Mouse (Mus musculus) heart, embryonic 10.5 days (tissue): Measurements from ENCODE around the gene Gm14399. TPM values are rescaled to one million over a fixed set of nuclear protein-coding genes. Genes with fewer than 3 reads are reported as not detected.
"Not testable (repeated sequence)": the region's sequence is repeated elsewhere in the genome, so short reads cannot be mapped to it uniquely, and the experiment has no call there.

Experiments
- DNase-seq: peaks from one replicate; pipeline ENCODE4 v3.0.0-alpha.2; 2017; ENCODE audit warnings: low spot score
- H3K27ac ChIP-seq: fragments of 300-500 bp; sonication (generic); 2 replicates; pipeline ENCODE4 v1.5.1; 2016; ENCODE audit warnings: mild to moderate bottlenecking
- H3K27me3 ChIP-seq: fragments of 300-500 bp; sonication (generic); 2 replicates; pipeline ENCODE4 v1.6.1; 2016; ENCODE audit warnings: mild to moderate bottlenecking; ENCODE audit not compliant: poor library complexity, insufficient read depth, severe bottlenecking
- H3K36me3 ChIP-seq: fragments of 300-500 bp; sonication (generic); 2 replicates; pipeline ENCODE4 v1.6.1; 2016; ENCODE audit warnings: mild to moderate bottlenecking, moderate library complexity
- H3K4me1 ChIP-seq: fragments of 300-500 bp; sonication (generic); 2 replicates; pipeline ENCODE4 v1.6.1; 2016; ENCODE audit warnings: mild to moderate bottlenecking
- H3K4me3 ChIP-seq: fragments of 300-500 bp; sonication (generic); 2 replicates; pipeline ENCODE4 v1.5.1; 2016; ENCODE audit warnings: mild to moderate bottlenecking, moderate library complexity
- H3K9me3 ChIP-seq: fragments of 300-500 bp; sonication (generic); 2 replicates; pipeline ENCODE4 v1.6.1; 2016; ENCODE audit warnings: mild to moderate bottlenecking, moderate library complexity
- WGBS: fragments of 180-500 bp; shearing (Covaris S2); methylation state at CpG from one replicate; pipeline ENCODE4 v1.1.7; 2016; 5-methylcytosine and 5-hydroxymethylcytosine counted together
- polyA plus RNA-seq: library from polyadenylated mRNA; unstranded; fragments of >200 nt; fragmentation: Nextera tagmentation; extraction: Ambion mirVana; gene quantifications from 2 replicates; pipeline ENCODE4 v1.2.1, GENCODE M21; 2016

The Gm14399 gene
- polyA plus RNA-seq: 7.4 and 9.2 TPM in 2 replicates

DNA sequence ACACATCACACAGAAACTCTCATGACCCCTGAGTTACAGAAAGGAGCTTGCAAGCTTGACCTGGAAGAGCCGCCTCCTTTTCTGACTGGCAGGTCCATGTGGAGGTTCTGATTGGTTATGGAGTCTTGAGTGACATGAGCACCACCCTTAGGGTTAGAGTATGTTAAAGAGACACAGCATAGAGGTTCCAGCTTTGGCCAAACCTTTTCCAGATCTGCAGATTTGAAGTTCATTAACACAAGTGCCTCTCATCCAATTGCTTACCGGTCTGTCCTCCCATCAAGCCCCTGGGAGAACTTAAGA, at the start of gene Gm14399:
Gm14399 (minus strand) TSS at position 20 of the 303 bp plus-strand sequence.
- H3K4me3 ChIP-seq: peak within 1 kb of the TSS; percentile 53
- H3K4me1 ChIP-seq, H3K27me3 ChIP-seq, H3K27ac ChIP-seq, H3K9me3 ChIP-seq, DNase-seq, H3K36me3 ChIP-seq: not testable (repeated sequence)
- 6% methylated on average over 1 of the region's 2 CpGs for WGBS

DNA sequence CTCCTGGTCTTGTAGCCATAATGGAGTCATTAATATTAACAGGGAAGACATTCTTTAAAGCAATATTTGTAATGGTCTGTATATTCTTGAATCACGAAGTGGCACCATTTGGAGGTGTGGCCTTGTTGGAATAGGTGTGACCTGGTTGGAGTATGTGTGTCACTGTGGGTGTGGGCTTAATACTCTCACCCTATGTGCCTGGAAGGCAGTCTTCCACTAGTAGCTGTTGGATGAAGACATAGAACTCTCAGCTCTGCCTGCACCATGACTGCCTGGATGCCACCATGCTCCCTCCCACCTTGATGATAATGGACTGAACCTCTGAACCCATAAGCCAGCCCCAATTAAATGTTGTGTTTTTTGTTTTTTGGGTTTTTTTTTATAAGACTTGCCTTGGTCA, 37.2 kb upstream of the Gm14399 start:
- not testable (repeated sequence) for DNase-seq, H3K36me3 ChIP-seq, H3K27ac ChIP-seq, H3K4me1 ChIP-seq, H3K4me3 ChIP-seq, H3K27me3 ChIP-seq, H3K9me3 ChIP-seq
- WGBS: 39% methylated on average over 1 of the region's 1 CpGs

DNA sequence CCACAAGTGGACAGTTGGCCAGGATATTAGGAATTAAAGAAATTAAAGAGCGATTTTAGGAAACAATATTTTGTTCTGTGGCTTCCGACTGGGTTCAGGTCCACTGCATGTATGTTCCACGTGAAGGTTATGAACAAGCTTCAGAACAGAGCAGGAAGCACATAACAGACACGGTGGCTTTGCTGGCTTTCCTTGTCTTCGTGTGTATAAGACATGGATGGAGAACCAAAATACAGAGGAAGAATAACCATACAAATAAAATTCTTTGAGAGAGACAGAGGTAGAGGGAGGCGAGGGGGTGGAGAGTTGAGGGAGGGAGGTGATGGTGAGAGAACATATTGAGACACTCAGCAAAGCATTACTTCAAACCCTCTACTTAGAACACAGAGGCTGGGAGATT, 34.5 kb upstream of the Gm14399 start:
- DNase-seq: no peak
- 72% methylated on average over 6 of the region's 6 CpGs for WGBS

DNA sequence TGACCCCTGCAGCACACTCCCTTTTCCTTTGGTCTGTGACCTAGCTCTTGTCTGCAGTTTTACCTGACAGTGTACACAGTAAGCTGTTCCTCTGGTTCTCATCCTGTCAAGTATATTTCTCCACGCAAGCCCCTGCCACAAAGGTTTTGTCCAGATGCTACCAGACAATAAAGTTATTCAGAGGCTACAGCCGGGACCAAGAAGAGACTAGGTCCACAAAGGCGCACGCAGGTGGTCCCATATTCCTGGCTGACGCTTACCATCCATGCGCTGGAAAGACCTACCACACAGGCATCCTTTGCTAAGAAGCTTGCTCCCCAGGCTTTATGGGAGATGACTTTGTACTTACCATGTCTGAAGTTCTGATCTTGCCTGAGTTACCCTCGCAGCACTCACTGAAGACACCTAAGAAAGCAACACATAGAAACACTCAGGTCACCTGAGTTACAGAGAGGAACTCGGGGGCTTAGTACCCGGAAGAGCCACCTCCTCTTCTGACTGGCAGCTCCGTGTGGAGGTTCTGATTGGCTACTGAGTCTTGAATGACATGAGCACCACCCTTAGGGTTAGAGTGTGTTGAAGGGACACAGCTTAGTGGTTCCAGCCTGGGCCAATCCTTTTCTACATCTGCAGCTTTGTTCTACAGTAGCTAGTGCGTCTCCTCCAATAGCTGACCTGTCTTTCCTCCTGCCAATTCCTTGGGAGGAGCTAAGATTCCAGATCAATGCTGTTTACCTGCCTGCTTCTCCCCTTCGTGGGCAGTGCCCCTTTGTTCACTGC, 33.8 kb upstream of the Gm14399 start, which contains the start of gene Gm14443:
Gm14443 (minus strand) TSS at position 471 of the 780 bp plus-strand sequence.
- H3K27me3 ChIP-seq, H3K4me1 ChIP-seq, H3K4me3 ChIP-seq, H3K27ac ChIP-seq, DNase-seq, H3K36me3 ChIP-seq, H3K9me3 ChIP-seq: not testable (repeated sequence)
- WGBS: 71% methylated on average over 12 of the region's 12 CpGs

More for the DNA sequence above, 34.5 kb upstream of the Gm14399 start:
- Histone ChIP-seq H3K9me3 (no peaks in the 10 kb centered on the region), H3K4me3 (no peak overlapping the region), H3K36me3 (no peaks in the 10 kb centered on the region), H3K27me3 (no peaks in the 10 kb centered on the region), H3K27ac (no peak overlapping the region), H3K4me1 (no peaks in the 10 kb centered on the region)

DNA sequence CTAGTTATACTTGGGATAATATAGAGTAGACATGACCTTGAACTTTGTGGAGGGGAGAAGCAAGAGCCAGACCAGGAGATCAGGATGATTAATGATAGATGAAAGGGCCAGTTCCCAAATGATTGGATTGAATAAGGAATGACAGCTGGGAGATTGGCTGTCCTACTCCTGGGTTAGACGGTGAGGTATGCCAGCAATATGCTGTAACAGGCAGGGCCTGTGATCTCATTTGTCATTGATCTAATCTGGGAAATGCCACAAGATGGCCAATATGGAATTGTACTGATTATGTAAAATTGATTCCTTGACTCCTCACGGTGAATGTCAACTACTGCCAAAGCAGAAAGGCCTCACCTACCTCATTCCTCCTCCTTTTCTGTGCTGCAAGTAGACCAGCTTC, 32.2 kb upstream of the Gm14399 start:
- H3K36me3 ChIP-seq, H3K27ac ChIP-seq, DNase-seq, H3K4me1 ChIP-seq, H3K27me3 ChIP-seq, H3K4me3 ChIP-seq, H3K9me3 ChIP-seq: not testable (repeated sequence)
- 78% methylated on average over 2 of the region's 2 CpGs for WGBS

DNA sequence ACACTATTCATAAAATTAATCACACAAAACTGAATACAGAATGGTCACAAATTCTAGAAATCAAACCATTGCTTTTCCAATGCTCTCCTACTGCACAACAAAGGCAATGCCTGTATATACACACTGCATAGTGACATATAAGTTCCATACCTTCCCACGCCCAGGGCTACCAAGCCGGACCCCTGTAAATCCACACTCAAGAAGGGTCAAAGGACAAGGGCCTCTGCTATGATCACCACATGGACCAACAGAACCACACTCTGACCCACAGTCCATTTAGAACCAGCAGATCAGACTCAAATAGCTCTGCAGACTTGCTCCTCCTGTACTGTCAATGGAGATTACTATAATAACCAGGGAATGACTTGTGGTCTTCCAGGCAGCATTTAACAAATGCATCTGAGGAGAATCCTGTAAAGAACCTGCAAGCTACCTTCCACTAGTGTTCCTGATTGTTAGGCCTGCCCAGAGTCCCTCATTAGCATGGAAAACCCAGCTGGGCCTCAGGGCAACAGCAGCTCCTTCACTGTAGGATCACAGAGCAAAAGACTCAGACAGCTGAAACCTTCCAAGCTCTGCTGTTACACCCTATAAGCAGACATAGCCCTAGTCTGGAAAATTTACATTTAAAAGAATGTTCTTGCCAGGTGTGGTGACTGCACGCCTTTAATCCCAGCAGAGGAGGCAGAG, 31.2 kb upstream of the Gm14399 start:
- not testable (repeated sequence) for H3K9me3 ChIP-seq, DNase-seq, H3K4me1 ChIP-seq, H3K27me3 ChIP-seq, H3K4me3 ChIP-seq, H3K27ac ChIP-seq, H3K36me3 ChIP-seq
- 76% methylated on average over 3 of the region's 3 CpGs for WGBS

DNA sequence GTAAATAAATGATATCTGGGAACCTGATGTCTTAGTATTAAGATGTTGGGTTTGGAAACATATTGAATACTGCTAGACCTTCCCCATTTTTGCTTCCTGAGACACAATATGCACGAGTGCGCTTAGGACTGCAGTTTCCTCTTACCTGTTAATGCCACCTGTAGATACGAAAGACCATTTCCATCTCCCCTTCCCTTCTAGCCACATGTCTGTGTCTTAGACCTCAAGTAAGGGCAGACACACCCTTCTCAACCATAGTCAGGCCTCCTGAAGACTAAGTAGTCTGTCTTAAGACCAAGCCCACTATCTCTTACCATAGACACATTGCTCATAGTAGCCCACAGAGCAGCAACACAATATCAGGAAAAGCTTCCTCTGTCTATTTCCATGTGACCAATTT, 30.3 kb upstream of the Gm14399 start:
- no peaks in the 10 kb centered on the region for H3K4me1 ChIP-seq
- H3K36me3 ChIP-seq: no peaks in the 10 kb centered on the region
- no peak overlapping the region for H3K27ac ChIP-seq
- no peak for DNase-seq
- no peak overlapping the region for H3K4me3 ChIP-seq
- H3K27me3 ChIP-seq: no peaks in the 10 kb centered on the region
- 84% methylated on average over 3 of the region's 3 CpGs for WGBS
- no peaks in the 10 kb centered on the region for H3K9me3 ChIP-seq

DNA sequence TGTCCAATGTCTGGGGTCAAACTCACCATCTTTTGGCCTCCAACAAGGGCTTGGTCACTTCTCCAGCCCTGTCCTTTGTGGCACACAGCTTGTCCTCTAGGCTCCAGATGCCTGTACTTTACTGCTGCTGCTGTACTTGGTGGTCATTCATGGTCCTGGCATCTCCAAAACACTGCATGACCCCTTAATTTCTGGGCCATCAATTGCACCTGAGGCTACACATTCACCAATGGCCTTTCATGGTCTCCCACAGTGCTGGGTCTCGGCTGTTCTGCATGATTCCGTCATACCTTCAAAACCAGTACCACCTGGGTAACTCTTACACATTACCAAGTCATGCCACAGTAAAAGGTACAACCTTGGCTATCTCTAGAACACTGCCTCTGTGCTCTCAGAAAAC, 25.1 kb upstream of the Gm14399 start:
- not testable (repeated sequence) for H3K27ac ChIP-seq, H3K4me1 ChIP-seq, H3K4me3 ChIP-seq, H3K36me3 ChIP-seq, H3K27me3 ChIP-seq, H3K9me3 ChIP-seq, DNase-seq
- WGBS: 77% methylated on average over 2 of the region's 2 CpGs

DNA sequence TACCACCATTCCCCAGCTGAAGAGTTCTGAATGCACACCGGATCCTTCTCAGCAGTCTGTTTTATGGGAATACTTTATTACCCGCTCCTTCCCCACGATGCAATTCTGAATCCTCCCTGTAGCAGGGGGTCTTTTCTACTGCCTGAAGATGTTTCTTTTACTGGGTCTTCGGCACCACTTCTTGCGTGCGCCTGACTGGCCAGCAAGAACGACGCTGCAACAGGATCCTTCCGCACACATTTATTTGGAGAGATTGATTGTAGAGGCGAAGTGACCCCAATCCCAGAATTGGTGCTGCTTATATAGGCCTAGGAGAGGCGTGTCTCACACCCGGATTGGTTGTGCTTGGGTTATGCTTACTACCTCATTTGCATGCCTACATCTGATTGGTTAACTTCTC, 23.3 kb upstream of the Gm14399 start:
- H3K4me3 ChIP-seq, H3K27me3 ChIP-seq, H3K27ac ChIP-seq, H3K36me3 ChIP-seq, H3K9me3 ChIP-seq, DNase-seq, H3K4me1 ChIP-seq: not testable (repeated sequence)
- WGBS: 87% methylated on average over 12 of the region's 12 CpGs

DNA sequence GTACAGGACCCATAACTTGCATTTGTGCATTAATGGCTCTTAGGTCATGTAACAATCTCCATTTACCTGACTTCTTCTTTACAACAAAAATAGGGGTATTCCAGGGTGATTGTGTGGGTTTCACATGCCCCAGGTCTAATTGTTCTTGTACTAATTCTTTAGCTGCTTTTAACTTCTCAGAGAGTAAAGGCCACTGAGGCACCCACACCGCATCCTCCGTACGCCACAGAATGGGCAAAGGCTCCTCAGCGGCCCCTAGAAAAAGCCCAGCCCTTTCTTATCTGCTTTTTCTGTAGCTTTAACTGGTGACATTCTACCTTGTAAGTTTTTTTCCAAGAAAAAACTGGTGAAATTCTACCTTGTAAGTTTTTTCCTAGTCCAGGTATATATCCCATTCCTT, 19.6 kb upstream of the Gm14399 start:
- H3K36me3 ChIP-seq, H3K4me3 ChIP-seq, H3K9me3 ChIP-seq, H3K4me1 ChIP-seq, DNase-seq, H3K27ac ChIP-seq, H3K27me3 ChIP-seq: not testable (repeated sequence)
- WGBS: 86% methylated on average over 4 of the region's 4 CpGs

DNA sequence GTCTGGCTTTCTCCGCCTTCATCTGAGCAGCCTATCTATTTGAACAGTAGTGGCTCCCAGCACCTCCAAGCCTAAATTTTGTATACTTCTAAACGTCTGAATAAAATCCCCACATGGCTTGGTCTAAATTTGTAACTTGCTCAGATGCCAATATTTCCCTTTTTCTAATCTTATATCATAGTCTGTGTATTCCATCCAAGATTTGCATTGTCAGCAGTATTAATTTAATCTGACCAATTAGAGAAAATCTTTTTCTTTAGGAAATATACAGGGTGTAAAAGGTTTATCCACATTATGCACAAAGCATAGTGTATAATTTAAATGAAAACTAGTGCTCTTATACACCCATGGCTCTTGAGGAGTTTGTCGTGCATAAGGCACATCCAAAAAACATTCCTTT, 16.8 kb upstream of the Gm14399 start:
- Histone ChIP-seq H3K4me1 (no peaks in the 10 kb centered on the region), H3K36me3 (no peaks in the 10 kb centered on the region), H3K4me3 (no peak overlapping the region), H3K27me3 (no peaks in the 10 kb centered on the region), H3K27ac (no peak overlapping the region), H3K9me3 (0 out of 2 replicates have a peak, but pooled peaks cover 5% of the 10 kb centered on the region)
- 76% methylated on average over 3 of the region's 3 CpGs for WGBS
- DNase-seq: no peak

DNA sequence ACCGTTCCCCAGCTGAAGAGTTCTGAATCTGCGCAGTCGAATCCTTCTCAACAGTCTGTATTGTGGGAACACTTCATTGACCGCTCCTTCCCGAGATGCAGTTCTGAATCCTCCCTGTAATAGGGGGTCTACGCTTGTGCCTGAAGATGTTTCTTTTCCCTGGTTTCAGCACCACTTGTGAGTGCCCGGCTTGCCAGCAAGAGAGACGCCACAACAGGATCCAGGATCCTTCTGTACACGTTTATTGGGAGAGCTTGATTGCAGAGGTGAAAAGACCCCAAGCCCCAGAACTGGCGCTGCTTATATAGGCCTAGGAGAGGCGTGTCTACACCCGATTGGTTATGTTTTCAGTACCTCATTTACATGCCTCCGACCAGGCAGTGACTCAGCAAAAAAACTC, 14.9 kb upstream of the Gm14399 start:
- Histone ChIP-seq H3K27me3 (no peaks in the 10 kb centered on the region), H3K4me3 (no peak overlapping the region), H3K9me3 (0 out of 2 replicates have a peak, but pooled peaks cover 5% of the 10 kb centered on the region), H3K4me1 (no peaks in the 10 kb centered on the region), H3K27ac (no peak overlapping the region), H3K36me3 (no peaks in the 10 kb centered on the region)
- DNase-seq: no peak
- WGBS: 83% methylated on average over 13 of the region's 13 CpGs

DNA sequence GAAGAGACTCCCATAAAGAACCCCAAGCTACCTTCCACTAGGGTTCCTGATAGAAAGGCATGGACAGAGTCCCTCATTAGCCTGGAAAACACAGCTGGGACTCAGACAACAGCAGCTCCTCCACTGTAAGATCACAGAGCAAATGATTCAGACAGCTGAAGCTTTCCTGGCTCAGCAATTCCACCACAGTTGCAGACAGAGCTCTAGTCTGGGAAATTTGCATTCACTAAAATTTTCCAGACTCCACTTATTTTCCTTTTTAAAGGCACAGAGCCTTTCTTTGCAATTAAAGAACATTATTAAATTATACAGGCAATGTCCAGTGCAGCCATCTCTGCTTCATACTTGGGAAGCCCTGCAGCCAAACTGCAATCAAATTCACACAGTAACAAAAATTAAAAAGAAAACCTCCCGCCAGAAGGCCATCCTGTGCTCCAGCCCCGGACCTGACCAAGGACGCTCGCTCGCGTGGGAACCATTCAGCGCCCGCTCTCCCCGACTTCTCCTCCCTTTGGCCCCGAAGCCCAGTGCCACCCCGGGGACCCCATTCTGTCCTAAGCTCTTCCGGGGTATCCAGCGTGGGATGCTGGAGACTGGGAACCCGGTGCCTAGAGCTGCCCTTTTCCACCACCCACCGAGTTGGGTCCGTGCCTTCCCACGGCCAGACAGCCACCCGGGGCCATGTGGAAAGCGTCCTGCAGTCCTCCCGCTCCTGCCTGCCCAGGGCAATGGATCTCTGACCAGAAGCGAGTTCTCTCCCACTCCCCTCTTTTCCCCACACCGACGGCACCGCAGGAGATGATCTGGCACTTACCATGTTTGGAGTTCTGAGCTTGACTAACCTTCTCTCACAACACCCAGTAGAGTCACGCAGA, 457 bp downstream of the Gm14399 start:
- not testable (repeated sequence) for H3K27ac ChIP-seq, H3K9me3 ChIP-seq, H3K4me1 ChIP-seq, H3K36me3 ChIP-seq, H3K27me3 ChIP-seq, DNase-seq
- H3K4me3 ChIP-seq: peak overlapping the region; percentile 53
- 2% methylated on average over 25 of the region's 25 CpGs for WGBS
